Mouse (Mus musculus): ENCODE data around the gene Cd59b. TPM values are rescaled to one million over a fixed set of nuclear protein-coding genes. Genes with fewer than 3 reads are reported as not detected.
"Not testable (repeated sequence)": the region's sequence is repeated elsewhere in the genome, so short reads cannot be mapped to it uniquely, and the experiment has no call there.

Gene Cd59b
- polyA plus RNA-seq, 1 experiment, result 25.0 TPM

DNA sequence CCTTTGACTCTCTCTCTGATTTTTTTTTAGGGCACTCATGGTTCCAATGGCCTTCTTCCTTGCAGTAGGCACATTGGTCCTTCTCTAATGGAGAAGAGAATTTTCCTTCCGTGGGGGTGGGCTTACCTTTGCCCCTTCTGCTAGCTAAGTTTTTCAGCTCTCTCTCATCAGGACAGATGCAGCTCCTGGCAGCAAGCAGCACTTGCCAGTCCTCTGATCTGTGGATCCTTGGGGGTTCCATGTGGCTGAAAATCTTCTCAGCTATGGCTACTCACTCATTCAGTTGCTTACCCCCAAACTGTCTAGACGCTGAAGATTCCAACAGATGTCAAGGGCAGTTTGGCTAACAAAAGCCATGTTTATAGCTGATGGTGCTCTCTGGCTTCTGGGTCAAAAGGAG lies 23.7 kb downstream of the Cd59b start:
- no peaks in the 10 kb centered on the region for H3K27me3 ChIP-seq (replicated peaks; ENCODE audit: control insufficient read depth, insufficient read depth, low read length)
- H3K27ac ChIP-seq (ENCODE audit: insufficient read depth, low read depth, low read length), result no peak overlapping the region
- H3K4me1 ChIP-seq (ENCODE audit: control insufficient read depth, insufficient read depth, low read length), result no peaks in the 10 kb centered on the region; the same call in 1 of the 2 replicates
- WGBS, result 72% methylated on average over 2 of the region's 2 CpGs
- no peak overlapping the region for H3K4me3 ChIP-seq (ENCODE audit: insufficient read depth, low read depth, low read length)
- H3K36me3 ChIP-seq (ENCODE audit: control insufficient read depth, insufficient read depth, low read length), result no peaks in the 10 kb centered on the region
- no peak for DNase-seq
- no peak for TF ChIP-seq POLR2A (IDR thresholded peaks at IDR 0.05; ENCODE audit: low read depth, low read length)
- no peak for TF ChIP-seq CTCF (conservative IDR thresholded peaks at IDR 0.05; ENCODE audit: insufficient read depth, insufficient read length, low read depth, low read length)

DNA sequence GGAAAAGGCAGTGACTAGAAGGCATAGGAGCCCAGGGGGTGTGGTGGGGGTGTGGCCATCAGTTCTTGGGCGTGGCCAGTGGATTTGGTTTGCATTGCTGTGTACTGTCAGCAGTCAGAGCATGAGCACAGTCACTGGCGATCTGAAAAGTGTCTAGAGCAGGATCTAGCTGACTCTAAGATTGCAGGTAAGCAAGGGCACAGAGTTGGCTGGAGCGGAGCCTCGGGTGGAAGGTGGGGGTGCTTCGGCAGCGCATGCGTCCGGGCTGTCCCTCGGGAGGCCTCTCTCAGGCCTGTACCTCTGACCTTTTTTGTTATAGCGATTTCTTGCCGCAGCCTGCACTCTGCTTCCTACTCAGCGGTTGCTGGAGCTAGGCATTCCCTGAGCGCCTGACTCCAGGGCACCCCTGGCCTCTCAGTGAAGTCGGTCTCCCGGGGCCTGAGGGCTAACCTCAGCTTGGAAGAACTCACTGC lies 26.1 kb downstream of the Cd59b start, which contains the start of gene Cd59a:
Gene Cd59a (plus strand): TSS at position 61 of the 473 bp plus-strand sequence.
- H3K36me3 ChIP-seq (ENCODE audit: control insufficient read depth, insufficient read depth, low read length), result no peaks in the 10 kb centered on the region
- H3K27ac ChIP-seq (ENCODE audit: insufficient read depth, low read depth, low read length), result peak within 1 kb of the TSS; percentile 94
- H3K27me3 ChIP-seq (replicated peaks; ENCODE audit: control insufficient read depth, insufficient read depth, low read length), result no peaks in the 10 kb centered on the region
- WGBS, result 3% methylated on average over 15 of the region's 15 CpGs
- TF ChIP-seq POLR2A (IDR thresholded peaks at IDR 0.05; ENCODE audit: low read depth, low read length), result peak; percentile 48
- no peak for TF ChIP-seq CTCF (conservative IDR thresholded peaks at IDR 0.05; ENCODE audit: insufficient read depth, insufficient read length, low read depth, low read length)
- no peaks in the 10 kb centered on the region; the same call in 1 of the 2 replicates for H3K4me1 ChIP-seq (ENCODE audit: control insufficient read depth, insufficient read depth, low read length)
- peak within 1 kb of the TSS; percentile 79 for H3K4me3 ChIP-seq (ENCODE audit: insufficient read depth, low read depth, low read length)
- peak; percentile 95 for DNase-seq

DNA sequence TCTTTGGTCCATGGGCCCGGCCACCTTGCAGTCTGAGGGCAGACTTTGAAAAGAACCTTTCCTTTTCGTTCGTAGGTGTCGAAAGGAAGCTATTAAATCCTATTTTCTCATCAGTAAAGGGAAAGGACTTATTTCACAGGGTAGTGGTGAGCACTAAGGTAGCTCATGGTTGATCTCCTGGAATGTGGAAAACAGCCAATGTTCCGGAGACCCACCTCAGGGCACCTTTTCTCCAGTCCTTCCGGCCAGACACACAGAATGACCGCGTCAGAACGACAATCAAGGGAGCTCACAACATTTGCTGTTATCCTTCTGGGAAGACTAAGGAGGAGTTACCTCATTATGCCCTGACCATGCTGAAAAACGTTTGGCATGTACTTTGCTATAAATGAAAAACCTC lies 26.6 kb downstream of the Cd59b start:
- Histone ChIP-seq H3K27me3 (replicated peaks; ENCODE audit: control insufficient read depth, insufficient read depth, low read length) (no peaks in the 10 kb centered on the region), H3K36me3 (ENCODE audit: control insufficient read depth, insufficient read depth, low read length) (no peaks in the 10 kb centered on the region), H3K4me1 (ENCODE audit: control insufficient read depth, insufficient read depth, low read length) (no peaks in the 10 kb centered on the region; the same call in 1 of the 2 replicates), H3K27ac (ENCODE audit: insufficient read depth, low read depth, low read length) (peak overlapping the region; percentile 94), H3K4me3 (ENCODE audit: insufficient read depth, low read depth, low read length) (peak overlapping the region; percentile 79)
- WGBS, result 11% methylated on average over 10 of the region's 10 CpGs
- no peak for TF ChIP-seq CTCF (conservative IDR thresholded peaks at IDR 0.05; ENCODE audit: insufficient read depth, insufficient read length, low read depth, low read length)
- TF ChIP-seq POLR2A (IDR thresholded peaks at IDR 0.05; ENCODE audit: low read depth, low read length), result no peak
- DNase-seq, result peak; percentile 19

DNA sequence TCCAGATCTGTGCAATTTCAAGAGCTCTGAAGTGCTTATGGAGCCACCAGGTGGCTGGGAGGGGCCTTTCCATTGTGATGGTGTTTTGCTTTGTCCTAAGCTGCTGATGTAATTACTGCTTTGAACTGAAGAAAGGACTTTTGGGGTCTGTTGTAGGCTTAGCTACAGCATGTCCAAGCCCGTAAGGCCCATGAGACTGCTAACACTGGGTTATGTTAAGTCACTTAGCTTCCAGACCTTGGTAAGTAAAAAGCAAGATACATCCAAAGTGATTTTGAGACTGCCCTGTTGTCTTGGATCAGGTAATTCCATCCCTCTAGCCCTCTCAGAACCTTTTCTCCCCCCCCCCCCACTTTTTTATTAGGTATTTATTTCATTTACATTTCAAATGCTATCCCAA lies 27.1 kb downstream of the Cd59b start:
- 72% methylated on average over 1 of the region's 1 CpGs for WGBS
- peak overlapping the region; percentile 94; the same call in 1 of the 2 replicates for H3K27ac ChIP-seq (ENCODE audit: insufficient read depth, low read depth, low read length)
- not testable (repeated sequence) for DNase-seq; H3K27me3 ChIP-seq (replicated peaks; ENCODE audit: control insufficient read depth, insufficient read depth, low read length); H3K4me1 ChIP-seq (ENCODE audit: control insufficient read depth, insufficient read depth, low read length); H3K36me3 ChIP-seq (ENCODE audit: control insufficient read depth, insufficient read depth, low read length); H3K4me3 ChIP-seq (ENCODE audit: insufficient read depth, low read depth, low read length)

- not testable (repeated sequence) for H3K4me3 ChIP-seq (ENCODE audit: insufficient read depth, low read depth, low read length); H3K27ac ChIP-seq (ENCODE audit: insufficient read depth, low read depth, low read length); H3K27me3 ChIP-seq (replicated peaks; ENCODE audit: control insufficient read depth, insufficient read depth, low read length); H3K4me1 ChIP-seq (ENCODE audit: control insufficient read depth, insufficient read depth, low read length); DNase-seq; H3K36me3 ChIP-seq (ENCODE audit: control insufficient read depth, insufficient read depth, low read length)
- WGBS, result 95% methylated on average over 4 of the region's 4 CpGs
These were observed 27.7 kb downstream of the Cd59b start for GRCm38 (mm10) chr2:104097396-104097795.

DNA sequence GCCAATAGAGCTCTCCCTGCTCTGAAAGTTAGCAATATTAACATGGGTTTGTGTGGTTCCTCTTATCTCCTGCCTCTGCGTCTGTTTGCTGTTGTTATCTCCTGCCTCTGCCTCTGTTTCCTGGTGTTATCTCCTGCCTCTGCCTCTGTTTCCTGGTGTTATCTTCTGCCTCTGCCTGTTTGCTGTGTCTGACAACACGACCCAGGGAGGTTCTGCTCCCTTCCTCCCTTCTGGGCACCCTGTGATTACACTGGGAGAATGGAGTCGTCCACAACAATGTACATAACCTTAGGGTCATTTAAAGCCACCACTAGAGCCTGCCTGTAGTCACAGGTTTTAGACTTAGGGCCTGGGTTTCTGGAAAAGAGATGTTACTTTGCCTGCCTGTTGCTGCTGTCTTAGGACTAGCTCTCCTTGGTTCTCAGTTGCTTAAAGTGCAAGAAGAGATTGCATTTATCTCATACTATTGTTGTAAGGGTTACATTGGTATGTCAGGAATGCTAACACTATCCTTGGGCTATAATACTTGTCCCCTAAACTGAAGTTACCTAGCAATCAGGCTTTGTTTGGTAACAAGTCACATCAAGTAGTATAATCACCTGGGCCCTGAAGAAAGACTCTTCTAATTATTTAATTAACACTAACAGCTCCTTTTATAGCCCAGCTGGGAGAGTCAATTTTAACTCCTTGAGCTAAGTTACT lies 29.0 kb downstream of the Cd59b start:
- H3K4me1 ChIP-seq (ENCODE audit: control insufficient read depth, insufficient read depth, low read length), result no peaks in the 10 kb centered on the region; the same call in 1 of the 2 replicates
- no peak for TF ChIP-seq POLR2A (IDR thresholded peaks at IDR 0.05; ENCODE audit: low read depth, low read length)
- TF ChIP-seq CTCF (conservative IDR thresholded peaks at IDR 0.05; ENCODE audit: insufficient read depth, insufficient read length, low read depth, low read length), result no peak
- no peak overlapping the region for H3K27ac ChIP-seq (ENCODE audit: insufficient read depth, low read depth, low read length)
- no peaks in the 10 kb centered on the region for H3K36me3 ChIP-seq (ENCODE audit: control insufficient read depth, insufficient read depth, low read length)
- no peaks in the 10 kb centered on the region for H3K27me3 ChIP-seq (replicated peaks; ENCODE audit: control insufficient read depth, insufficient read depth, low read length)
- H3K4me3 ChIP-seq (ENCODE audit: insufficient read depth, low read depth, low read length), result no peak overlapping the region
- 47% methylated on average over 3 of the region's 3 CpGs for WGBS
- DNase-seq, result no peak

DNA sequence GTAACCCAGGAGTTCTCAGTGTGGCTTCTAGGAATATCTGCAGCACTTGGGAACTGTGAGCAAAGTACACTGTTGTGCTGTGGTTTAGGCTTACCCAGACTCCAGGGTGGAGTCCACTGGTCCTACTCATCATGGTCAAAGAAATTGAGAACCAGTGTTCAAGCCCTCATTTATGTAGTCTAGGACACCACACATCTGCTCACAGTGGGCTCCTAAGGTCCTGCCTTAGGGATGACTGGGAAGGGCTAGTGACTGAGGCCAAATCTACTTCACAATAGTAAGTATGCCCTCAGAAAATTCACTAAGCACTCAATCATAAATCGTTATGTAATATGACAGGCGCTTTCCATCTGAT lies 29.6 kb downstream of the Cd59b start:
- H3K36me3 ChIP-seq (ENCODE audit: control insufficient read depth, insufficient read depth, low read length), result no peaks in the 10 kb centered on the region
- H3K4me3 ChIP-seq (ENCODE audit: insufficient read depth, low read depth, low read length), result no peak overlapping the region
- H3K27me3 ChIP-seq (replicated peaks; ENCODE audit: control insufficient read depth, insufficient read depth, low read length), result no peaks in the 10 kb centered on the region
- H3K4me1 ChIP-seq (ENCODE audit: control insufficient read depth, insufficient read depth, low read length), result no peaks in the 10 kb centered on the region; the same call in 1 of the 2 replicates
- 90% methylated on average over 2 of the region's 2 CpGs for WGBS
- no peak for TF ChIP-seq CTCF (conservative IDR thresholded peaks at IDR 0.05; ENCODE audit: insufficient read depth, insufficient read length, low read depth, low read length)
- no peak for TF ChIP-seq POLR2A (IDR thresholded peaks at IDR 0.05; ENCODE audit: low read depth, low read length)
- DNase-seq, result no peak
- H3K27ac ChIP-seq (ENCODE audit: insufficient read depth, low read depth, low read length), result no peak overlapping the region
